In the genomic region with DNA sequence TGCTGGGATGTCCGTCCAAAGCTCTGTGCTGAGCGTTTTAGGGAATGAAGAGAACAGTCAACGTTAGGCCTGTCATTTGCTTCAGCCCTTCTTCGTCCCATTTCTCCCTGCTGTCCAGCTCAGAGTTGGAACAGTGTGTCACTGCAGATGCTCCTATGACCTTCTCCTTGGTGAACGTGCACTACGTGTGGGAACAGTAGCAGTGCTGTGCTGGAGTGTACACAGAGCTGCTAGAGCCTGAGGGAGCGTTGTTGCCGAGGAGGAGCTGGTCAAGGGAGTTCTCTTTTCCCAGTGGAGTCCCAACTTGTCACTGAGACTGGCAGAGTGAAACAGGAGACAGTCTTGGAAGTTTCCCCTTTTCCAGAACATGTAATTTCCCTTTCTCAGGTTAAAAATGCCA, we compare ENCODE assay signal across 8 mouse cellular contexts. TPM values are rescaled to one million over a fixed set of nuclear protein-coding genes. Genes with fewer than 3 reads are reported as not detected.
DNase-seq lines count a peak whose midpoint lies in the region; ATAC-seq and TF ChIP-seq lines count a peak whose summit lies in the region.

No protein-coding gene starts in this region.

- TF ChIP-seq CTCF in hindbrain, postnatal 0 days (IDR thresholded peaks at IDR 0.05; ENCODE audit: low read depth) = no peak

- peak; percentile 24 for DNase-seq in adrenal gland, postnatal 14 days
- no peak for DNase-seq in adrenal gland, adult 8-10 months
- DNase-seq in Muller cell, postnatal 12 days (ENCODE audit: inconsistent ontology term) = peak; percentile 26
- DNase-seq in hindbrain, postnatal 0 days (ENCODE audit: low spot score) = no peak
- no peak for DNase-seq in spleen, postnatal 14 days (ENCODE audit: low spot score in 2 of 2)
- DNase-seq in testis, postnatal 10 days (ENCODE audit: low spot score) = no peak

- H3K4me2 ChIP-seq in kidney, embryonic 15.5 days = no peak overlapping the region
- H3K4me2 ChIP-seq in kidney, embryonic 14.5 days (replicated peaks; ENCODE audit: low read depth, low read length) = no peak overlapping the region
- 0 out of 2 replicates have a peak overlapping the region, but pooled peaks have one; percentile 3 for H3K4me2 ChIP-seq in hindbrain, postnatal 0 days (ENCODE audit: low read depth, low read length)

- H3K27ac ChIP-seq in kidney, embryonic 15.5 days = no peak overlapping the region
- H3K27ac ChIP-seq in kidney, embryonic 14.5 days (ENCODE audit: low read depth, low read length) = no peak overlapping the region
- H3K27ac ChIP-seq in hindbrain, postnatal 0 days = peak overlapping the region; percentile 67

- H3K36me3 ChIP-seq in kidney, embryonic 15.5 days = no peaks in the 10 kb centered on the region
- H3K36me3 ChIP-seq in kidney, embryonic 14.5 days (ENCODE audit: control insufficient read depth, insufficient read depth, low read length) = no peaks in the 10 kb centered on the region
- H3K36me3 ChIP-seq in hindbrain, postnatal 0 days (ENCODE audit: insufficient read depth, low read length) = no peaks in the 10 kb centered on the region

- H3K4me3 ChIP-seq in kidney, embryonic 15.5 days (replicated peaks) = no peak overlapping the region
- no peak overlapping the region for H3K4me3 ChIP-seq in kidney, embryonic 14.5 days (ENCODE audit: low read length)
- no peak overlapping the region for H3K4me3 ChIP-seq in hindbrain, postnatal 0 days (ENCODE audit: low read length)

- no peak overlapping the region for H3K9ac ChIP-seq in kidney, embryonic 15.5 days
- H3K9ac ChIP-seq in kidney, embryonic 14.5 days (ENCODE audit: low read depth, low read length) = no peak overlapping the region
- no peak overlapping the region for H3K9ac ChIP-seq in hindbrain, postnatal 0 days (replicated peaks; ENCODE audit: low read length)

- no peaks in the 10 kb centered on the region for H3K9me3 ChIP-seq in kidney, embryonic 15.5 days (replicated peaks)
- H3K9me3 ChIP-seq in kidney, embryonic 14.5 days (ENCODE audit: control insufficient read depth, low read length) = no peaks in the 10 kb centered on the region
- H3K9me3 ChIP-seq in hindbrain, postnatal 0 days (ENCODE audit: low read length) = no peaks in the 10 kb centered on the region

- peaks cover 39% of the 10 kb centered on the region for H3K4me1 ChIP-seq in kidney, embryonic 15.5 days
- peaks cover 7% of the 10 kb centered on the region for H3K4me1 ChIP-seq in kidney, embryonic 14.5 days (ENCODE audit: control insufficient read depth, insufficient read depth, low read length)
- H3K4me1 ChIP-seq in hindbrain, postnatal 0 days (ENCODE audit: insufficient read depth, low read length) = peaks cover 14% of the 10 kb centered on the region; the same call in 1 of the 2 replicates

- WGBS in kidney, embryonic 15.5 days = 48% methylated on average over 8 of the region's 8 CpGs
- 59% methylated on average over 8 of the region's 8 CpGs for WGBS in kidney, embryonic 14.5 days
- WGBS in hindbrain, postnatal 0 days = 28% methylated on average over 8 of the region's 8 CpGs

- no peaks in the 10 kb centered on the region for H3K27me3 ChIP-seq in kidney, embryonic 15.5 days
- H3K27me3 ChIP-seq in kidney, embryonic 14.5 days (ENCODE audit: control insufficient read depth, insufficient read depth, low read length) = no peaks in the 10 kb centered on the region
- H3K27me3 ChIP-seq in hindbrain, postnatal 0 days (ENCODE audit: insufficient read depth, low read length) = no peaks in the 10 kb centered on the region

- ATAC-seq in kidney, embryonic 15.5 days (replicated peaks; ENCODE audit: low FRiP score) = 0 out of 2 replicates have a peak, but pooled peaks have one; percentile 46
- ATAC-seq in kidney, embryonic 14.5 days (ENCODE audit: low FRiP score, low TSS enrichment) = no peak
- peak; percentile 65 for ATAC-seq in hindbrain, postnatal 0 days

RNA-seq across cellular contexts. Expression of a gene that starts 43.6 kb away (rescaled TPM):
- total RNA-seq in adrenal gland, postnatal 14 days (2021) = 18.5 and 22.3 TPM in 2 replicates
- total RNA-seq in adrenal gland, adult 8-10 months (2022) = 10 to 100 TPM; 16.5 to 22.5 (median 20.2) TPM
- 10.4 and 11.6 TPM in 2 replicates for polyA plus RNA-seq in kidney, embryonic 15.5 days (2015; fragmentation: Nextera tagmentation; extraction: Ambion mirVana)
- 15.2 and 20.7 TPM in 2 replicates for polyA plus RNA-seq in kidney, embryonic 14.5 days (2014; fragmentation: Nextera tagmentation; extraction: Ambion mirVana)
- total RNA-seq in hindbrain, postnatal 0 days (2014; rRNA removed) = 44.7 and 46.4 TPM in 2 replicates
- 11.9 and 12.1 TPM in 2 replicates for polyA plus RNA-seq in hindbrain, postnatal 0 days (2015; fragmentation: Nextera tagmentation; extraction: Ambion mirVana)

Comparison
In these comparisons a context has a peak if more than half of its experiments do, and no peak if none do; other contexts are left out.
1. DNase-seq: peak in adrenal gland, postnatal 14 days (single experiment) and Muller cell, postnatal 12 days (single experiment); none in adrenal gland, adult 8-10 months (single experiment), hindbrain, postnatal 0 days (single experiment), spleen, postnatal 14 days (0 of 2) and testis, postnatal 10 days (single experiment).